Mouse (Mus musculus): ENCODE data around the gene Pdss1.
"Not testable (repeated sequence)": the region's sequence is repeated elsewhere in the genome, so short reads cannot be mapped to it uniquely, and the experiment has no call there.

Gene Pdss1

DNA sequence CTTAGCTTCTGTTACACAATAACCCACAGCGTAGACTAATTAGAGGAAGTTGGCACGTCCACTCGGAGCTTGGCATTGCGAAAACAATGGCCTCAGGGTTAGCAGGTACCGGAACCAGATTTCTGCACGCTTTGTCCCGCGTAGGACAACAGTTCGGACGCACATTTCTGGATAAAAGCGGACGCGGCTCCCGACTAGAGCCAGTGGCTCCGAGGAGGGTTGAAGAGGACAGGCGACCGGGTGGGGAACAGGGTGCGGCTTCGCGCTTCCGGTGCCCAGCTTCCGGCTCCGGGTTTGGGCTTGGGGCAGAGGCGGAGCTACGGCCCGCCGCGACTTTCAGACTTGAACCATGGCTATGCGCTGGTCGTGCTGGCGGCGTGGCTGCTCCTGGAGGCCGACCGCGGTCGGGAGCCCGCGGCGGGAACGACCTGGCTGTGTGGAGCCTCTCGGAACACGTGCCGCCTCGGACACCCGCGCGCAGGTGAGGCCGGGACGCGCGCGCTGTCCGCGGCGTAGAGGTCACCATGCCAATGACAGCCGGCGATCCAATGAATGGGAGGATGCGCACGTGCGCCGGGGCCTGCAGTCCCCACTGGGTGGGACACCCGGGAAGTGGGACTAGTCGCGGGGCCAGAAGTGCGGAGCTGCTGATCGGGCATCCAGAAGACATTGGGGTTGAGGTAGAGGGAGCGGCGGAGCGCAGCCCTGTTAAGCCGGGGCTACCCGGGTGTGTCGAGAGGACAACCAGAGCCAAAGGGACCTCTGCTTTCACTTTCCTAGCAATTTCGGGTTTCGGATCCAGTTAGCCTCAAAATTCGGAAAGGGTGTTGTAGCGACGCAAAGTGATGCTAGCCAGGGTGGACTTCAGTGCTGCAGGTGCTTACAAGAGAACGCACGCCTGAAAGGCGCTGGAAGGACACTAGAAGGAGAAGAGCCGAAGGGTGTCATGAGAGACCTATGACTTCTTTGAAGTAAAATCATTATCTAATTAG is at the start of gene Pdss1:
TSS of gene Pdss1 (plus strand) at position 241 of the 992 bp plus-strand sequence.
- peak; percentile 81 for DNase-seq (ENCODE audit: low spot score)

DNA sequence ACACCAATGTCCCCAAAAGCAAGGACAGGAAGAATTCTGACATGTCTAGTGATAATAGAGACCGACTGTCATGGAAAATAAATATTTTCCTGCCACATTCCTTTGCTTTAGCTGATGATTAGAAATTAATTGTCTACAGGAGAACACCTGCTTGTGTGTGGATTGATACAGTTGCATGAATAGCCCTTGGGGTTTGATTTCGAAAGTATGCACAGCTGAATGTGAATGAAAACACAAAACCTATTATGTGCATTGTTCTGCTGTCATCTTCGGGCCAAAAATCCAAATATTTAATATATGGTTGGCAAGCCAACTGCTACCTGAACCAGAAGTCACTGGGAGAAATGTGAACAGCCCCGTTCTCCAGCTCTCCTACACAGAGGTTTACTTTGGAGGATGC is 43.4 kb upstream of the Pdss1 start:
- no peak for DNase-seq (ENCODE audit: low spot score)

GRCm38 (mm10) chr2:22857501-22857900 is 37.8 kb upstream of the Pdss1 start:
- DNase-seq (ENCODE audit: low spot score), result peak; percentile 9

DNA sequence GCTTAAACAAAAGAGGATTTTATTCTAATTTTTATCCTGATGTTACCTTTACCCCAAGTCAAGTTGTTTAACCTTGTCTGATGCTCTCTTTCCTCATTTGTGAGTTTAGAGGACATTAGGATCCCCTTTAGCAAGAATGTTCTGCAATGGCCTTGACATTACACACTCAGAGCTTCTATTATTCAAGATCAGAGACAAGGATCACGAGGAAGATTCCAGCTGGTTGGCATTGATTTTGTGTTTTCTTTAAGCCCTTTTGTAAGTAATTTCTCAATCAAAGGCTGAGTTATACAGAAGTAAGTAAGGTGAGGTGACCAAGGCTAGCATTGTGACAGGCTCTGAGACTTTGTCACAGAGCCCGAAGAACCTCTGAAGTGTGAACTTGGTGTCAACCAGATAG is 33.1 kb upstream of the Pdss1 start:
- DNase-seq (ENCODE audit: low spot score), result no peak

DNA sequence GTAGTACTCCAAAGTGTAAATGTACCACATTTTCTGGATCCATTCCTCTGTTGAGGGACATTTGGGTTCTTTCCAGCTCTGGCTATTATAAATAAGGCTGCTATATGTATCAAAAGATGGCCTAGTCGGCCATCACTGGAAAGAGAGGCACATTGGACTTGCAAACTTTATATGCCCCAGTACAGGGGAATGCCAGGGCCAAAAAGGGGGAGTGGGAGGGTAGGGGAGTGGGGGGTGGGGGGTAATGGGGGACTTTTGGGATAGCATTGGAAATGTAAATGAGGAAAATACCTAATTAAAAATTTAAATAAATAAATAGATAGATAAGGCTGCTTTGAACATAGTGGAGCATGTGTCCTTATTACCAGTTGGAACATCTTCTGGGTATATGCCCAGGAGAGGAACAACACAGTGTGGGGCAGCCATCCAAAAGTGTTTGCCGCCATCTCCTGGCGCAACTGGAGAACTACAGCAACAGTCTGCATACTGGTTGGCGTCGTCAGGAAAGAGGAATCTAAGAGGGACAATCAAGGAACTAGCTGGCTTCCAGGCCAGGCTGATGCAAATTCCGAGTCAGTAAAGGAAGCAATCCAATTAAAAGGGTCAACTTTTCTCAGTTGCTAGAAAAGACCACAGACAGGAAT is 30.8 kb upstream of the Pdss1 start:
- DNase-seq (ENCODE audit: low spot score), result peak; percentile 40

DNA sequence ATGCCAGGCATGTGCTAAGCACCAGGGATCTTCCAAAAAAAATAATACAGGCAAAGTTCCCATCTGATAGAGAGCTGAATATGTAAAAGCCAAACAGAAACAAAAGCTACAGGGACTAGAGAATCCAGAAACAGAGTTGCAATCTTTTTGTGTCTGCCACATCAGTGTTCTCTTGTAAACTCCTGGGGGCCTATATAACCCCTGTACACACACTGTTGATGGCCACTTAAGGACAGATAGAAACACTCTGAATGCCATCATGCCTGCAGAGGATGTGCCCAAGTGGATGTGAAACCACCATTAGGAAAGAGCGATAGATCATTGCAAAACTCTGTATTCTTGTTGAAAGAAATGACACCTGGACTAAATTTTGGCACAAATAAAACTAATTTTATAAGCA is 29.5 kb upstream of the Pdss1 start:
- DNase-seq (ENCODE audit: low spot score), result no peak

DNA sequence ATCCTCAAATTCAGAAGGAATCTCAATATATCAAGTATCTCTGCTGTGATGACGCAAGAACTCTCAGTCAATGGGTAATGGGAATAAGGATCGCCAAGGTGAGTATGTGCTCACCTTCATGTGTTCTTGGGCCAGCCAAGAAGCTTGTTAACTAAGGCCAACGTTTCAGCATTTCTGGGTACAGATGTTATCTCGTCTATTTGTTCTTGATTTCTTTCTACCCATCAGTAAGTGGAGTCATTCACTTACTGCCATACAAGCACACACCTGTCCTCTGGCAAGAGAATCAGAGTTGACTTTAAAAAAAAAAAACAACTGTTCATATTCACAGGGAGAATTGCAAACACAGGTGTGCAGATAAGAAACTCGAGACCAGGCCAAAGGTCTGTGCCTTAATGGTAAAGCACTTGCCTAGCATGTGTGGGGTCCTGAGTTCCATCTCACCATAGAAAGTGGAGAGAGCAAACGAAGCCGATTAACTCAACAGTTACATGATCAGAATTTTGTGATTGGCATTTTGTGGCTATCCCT is 28.4 kb upstream of the Pdss1 start:
- no peak for DNase-seq (ENCODE audit: low spot score)

DNA sequence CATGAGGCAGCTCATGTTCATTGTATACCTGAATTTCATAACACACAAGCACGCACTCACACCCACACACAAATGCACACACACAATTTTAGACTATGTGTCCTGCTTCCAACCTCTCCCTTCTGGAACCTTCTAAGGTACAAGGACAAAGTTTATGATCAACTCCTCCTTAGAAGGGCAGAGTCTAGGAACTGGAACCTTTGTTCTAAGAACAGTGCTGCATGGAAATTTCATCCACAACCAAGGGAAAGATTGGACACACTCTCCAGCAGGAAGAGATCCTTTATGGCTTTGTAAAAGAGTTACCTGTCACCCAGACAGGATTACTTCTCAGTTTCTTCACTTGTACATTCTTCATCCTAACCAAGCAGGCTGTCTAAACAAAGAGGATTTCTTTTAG is 22.2 kb upstream of the Pdss1 start:
- no peak for DNase-seq (ENCODE audit: low spot score)

- DNase-seq (ENCODE audit: low spot score), result no peak
Observed at GRCm38 (mm10) chr2:22874628-22875027, 20.7 kb upstream of the Pdss1 start.

DNA sequence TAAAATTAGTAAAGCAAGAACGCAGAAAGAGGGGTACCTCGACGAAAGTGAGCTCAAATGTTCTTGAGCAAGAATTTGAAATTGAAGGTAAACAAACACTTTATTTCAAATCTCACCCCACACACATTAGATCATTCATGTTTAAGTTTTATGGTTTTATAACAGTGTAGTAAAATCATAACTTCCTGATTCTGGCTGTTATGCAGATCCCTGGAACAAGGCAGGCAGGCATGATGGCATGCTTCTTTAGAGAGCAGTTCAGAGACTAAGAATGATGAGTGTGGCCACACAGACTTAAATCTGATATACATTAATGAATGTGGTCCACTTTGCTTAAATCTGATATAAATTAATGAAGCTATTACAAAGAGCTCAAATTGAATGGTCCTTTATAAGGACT is 18.7 kb upstream of the Pdss1 start:
- no peak for DNase-seq (ENCODE audit: low spot score)

DNA sequence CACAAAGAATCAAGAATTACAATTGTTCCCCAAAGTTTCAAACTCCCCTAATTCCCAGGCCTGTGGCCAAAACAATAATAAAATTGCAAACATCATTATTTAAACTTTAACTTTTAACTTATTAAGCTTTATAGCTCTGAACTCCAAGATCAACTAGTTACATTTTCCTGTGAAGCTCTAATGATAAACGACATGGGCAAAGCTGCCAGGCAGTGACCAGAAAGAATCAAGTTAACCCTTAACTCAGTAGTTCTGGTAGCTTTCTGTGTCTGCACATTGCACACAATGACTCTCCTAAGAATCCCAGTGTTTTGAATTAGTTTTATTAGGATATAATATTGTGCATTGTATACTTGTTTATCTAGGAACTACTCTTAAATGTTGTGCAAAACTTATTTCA is 16.5 kb upstream of the Pdss1 start:
- no peak for DNase-seq (ENCODE audit: low spot score)

DNA sequence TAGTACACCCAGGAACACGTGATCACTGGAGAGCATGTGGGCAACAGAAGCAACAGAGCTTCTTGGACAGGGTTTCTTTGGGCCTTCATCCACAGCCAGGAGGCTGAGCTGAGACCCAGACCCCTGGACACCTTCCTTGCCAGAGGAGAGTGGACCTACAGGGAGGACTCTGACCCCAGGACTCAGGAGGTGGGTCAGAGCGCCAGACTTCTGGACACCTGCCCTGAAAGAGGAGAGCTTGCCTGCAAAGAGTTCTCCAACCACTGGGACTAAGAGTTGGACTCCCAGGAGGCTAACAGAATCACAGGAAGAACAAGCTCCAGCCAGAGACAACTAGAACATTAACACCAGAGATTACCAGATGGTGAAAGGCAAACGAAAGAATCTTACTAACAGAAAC is 14.6 kb upstream of the Pdss1 start:
- not testable (repeated sequence) for DNase-seq (ENCODE audit: low spot score)

DNA sequence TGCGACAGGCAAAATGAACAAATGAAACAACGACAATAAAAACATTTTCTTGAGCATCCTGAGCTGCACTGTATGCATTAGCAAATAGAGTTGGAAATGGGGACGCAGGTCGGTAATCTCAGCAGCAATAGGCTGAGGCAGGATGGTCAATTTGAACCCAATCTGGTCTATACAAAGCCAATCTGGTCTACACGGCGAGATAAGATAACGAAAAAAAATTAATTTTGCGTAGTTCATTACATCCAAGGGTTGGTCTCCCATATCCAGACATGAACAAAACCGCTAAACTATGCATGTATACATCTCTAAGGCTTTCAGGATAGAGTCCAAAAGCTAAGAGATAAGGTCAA is 415 bp upstream of the Pdss1 start:
- DNase-seq (ENCODE audit: low spot score), result no peak

DNA sequence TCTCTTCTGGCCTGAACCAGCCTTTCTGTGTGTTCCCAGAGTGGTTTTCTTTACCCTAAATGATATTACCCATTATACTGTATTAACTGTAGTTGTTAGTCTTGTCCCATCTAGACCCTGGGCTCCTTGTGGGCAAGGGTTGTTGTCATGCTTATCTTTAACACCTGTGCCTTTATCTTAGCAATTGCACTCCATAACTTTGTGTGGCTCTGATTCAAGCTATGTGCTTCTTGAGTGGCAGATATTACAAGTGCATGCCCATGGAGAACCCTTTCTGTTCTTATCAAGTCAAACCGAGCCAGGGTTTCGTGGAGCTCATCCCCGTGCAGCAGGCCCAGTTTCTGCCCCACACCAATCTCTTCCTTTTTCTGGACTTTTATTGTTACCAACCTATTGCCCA is 8.6 kb downstream of the Pdss1 start:
- no peak for DNase-seq (ENCODE audit: low spot score)

DNA sequence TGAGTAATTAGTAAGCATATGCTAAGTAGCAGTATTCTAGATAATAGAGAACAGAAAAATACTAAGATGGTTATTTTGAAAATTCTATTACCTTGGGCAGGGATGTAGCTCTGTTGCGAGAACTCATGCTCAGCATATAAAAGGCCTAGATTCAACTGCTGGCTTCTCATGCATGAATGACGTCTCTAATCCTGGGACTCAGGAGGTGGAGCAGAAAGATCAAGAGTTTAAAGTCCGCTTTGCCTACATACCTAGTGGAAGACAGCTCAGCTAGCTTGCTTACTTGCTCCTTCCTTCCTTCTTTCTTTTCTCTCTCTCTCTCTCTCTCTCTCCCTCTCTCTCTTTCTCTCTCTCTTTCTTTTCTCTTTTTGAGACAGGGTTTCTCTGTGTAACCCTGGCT is 19.1 kb downstream of the Pdss1 start:
- DNase-seq (ENCODE audit: low spot score), result no peak

DNA sequence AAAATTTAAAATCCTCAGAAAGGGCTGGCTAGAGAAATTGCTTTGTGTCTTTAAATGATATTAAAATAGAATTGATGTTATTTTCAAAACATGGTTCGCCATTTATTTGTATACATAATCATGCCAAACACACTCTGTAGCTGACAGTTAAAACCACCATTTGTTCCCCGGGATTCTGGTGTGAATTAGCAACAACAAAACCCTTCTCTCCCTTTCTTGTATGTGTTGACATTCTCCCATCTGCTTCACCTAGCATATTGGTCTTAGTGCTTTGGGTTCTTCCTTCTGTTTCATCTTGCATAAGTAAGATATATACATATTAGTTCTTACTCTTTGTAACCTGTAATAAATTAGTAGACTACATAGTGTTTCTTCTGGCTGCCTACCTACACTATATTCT is 23.3 kb downstream of the Pdss1 start:
- no peak for DNase-seq (ENCODE audit: low spot score)

GRCm38 (mm10) chr2:22925911-22926310 is 30.6 kb downstream of the Pdss1 start:
- DNase-seq (ENCODE audit: low spot score), result not testable (repeated sequence)

GRCm38 (mm10) chr2:22928259-22928658 is 32.9 kb downstream of the Pdss1 start:
- DNase-seq (ENCODE audit: low spot score), result no peak

- no peak for DNase-seq (ENCODE audit: low spot score)
Observed at GRCm38 (mm10) chr2:22933556-22933955, 38.2 kb downstream of the Pdss1 start.

DNA sequence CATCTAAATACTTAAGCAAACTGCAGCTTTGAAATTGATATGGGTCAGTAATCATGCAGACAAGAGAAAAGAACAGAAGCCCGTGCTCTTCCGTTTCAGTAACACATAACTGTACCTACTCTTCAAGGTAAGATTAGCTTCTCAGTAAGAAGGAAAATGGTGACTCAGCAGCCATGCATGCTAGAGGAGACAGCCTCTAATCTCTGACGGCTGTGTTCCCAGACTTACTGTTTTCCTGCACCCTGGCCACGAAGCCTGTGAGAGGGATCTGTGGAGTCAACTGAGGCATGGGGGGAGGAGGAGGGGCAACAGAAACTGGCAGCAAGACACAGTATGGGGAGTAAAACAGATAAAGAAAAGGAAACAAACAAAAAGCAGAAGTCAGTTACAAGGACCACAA is 54.6 kb downstream of the Pdss1 start:
- DNase-seq (ENCODE audit: low spot score), result no peak

GRCm38 (mm10) chr2:22954278-22954677 is 59.0 kb downstream of the Pdss1 start:
- no peak for DNase-seq (ENCODE audit: low spot score)

- no peak for DNase-seq (ENCODE audit: low spot score)
Observed at GRCm38 (mm10) chr2:22955914-22956313, 60.6 kb downstream of the Pdss1 start.

DNA sequence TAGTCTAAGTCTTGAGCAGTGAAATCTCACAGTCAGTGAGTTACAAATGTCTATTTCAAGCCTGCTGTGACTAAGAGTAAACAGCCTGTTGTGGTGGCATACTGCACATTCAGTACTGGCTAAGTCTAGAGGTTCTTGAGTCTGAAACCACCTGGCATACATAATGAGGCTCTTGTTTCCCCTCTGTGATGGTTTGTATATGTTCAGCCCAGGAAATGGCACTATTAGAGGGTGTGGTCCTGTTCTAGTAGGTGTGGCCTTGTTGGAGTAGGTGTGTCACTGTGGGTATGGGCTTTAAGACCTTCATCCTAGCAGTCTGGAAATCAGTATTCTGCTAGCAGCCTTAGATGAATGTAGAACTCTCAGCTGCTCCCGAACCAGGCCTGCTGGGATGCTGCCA is 62.1 kb downstream of the Pdss1 start:
- DNase-seq (ENCODE audit: low spot score), result no peak

All from left cerebral cortex, adult 11 months (tissue).